Mouse (Mus musculus) testis, adult 2 months (tissue): Measurements from ENCODE around the gene Cpsf2.

Experiments
- CTCF ChIP-seq: fragments of 200-500 bp; IDR thresholded peaks from 2 replicates; pipeline ENCODE4 v1.5.1; 2012; ENCODE audit warnings: low read depth, mild to moderate bottlenecking, inconsistent platforms, low read length, moderate library complexity; ENCODE audit not compliant: control insufficient read depth, insufficient read depth, insufficient replicate concordance
- POLR2A ChIP-seq: fragments of 200-500 bp; IDR thresholded peaks from 2 replicates; pipeline ENCODE4 v1.6.1; 2012; ENCODE audit warnings: low read depth, mild to moderate bottlenecking, inconsistent platforms, low read length, moderate library complexity; ENCODE audit not compliant: control insufficient read depth

- TF ChIP-seq POLR2A (no peak), CTCF (no peak)
These were observed 1.7 kb downstream of the Cpsf2 start for GRCm38 (mm10) chr12:101977404-101977915.
